Mouse (Mus musculus): ENCODE measurements at regions not wholly inside any gene's neighbourhood (a gene's known extent, or its start where the extent isn't known, plus 50 kb on each side); places are given as distances from the start of the nearest gene placed in this dataset.

DNA sequence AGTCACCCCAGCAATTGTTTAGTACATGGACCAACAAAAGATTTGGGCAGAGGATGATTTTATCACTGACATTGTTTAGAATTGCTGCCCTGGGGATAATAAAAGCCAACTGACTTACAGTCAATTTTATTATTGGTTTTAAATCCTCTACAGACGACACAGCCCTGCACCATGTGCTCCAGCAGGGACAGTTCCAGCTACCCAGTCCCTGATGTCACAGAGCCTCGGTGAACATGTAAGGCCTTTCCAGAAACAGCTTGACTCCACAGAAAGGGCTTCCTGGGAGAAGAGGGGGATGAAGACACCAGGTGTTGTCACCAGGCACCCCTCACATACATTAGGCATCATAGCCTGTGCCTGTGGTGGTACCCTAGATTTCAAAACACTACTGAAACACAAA lies 447.0 kb upstream of the Smim15 start:
- no peak for TF ChIP-seq CTCF (IDR thresholded peaks at IDR 0.05; ENCODE audit: borderline replicate concordance, extremely low read depth, insufficient read depth, insufficient read length)
- no peak for TF ChIP-seq POLR2A (IDR thresholded peaks at IDR 0.05; ENCODE audit: borderline replicate concordance, extremely low read depth, insufficient read depth, insufficient read length, poor library complexity, severe bottlenecking)
- no peak for DNase-seq (ENCODE audit: low read depth)

DNA sequence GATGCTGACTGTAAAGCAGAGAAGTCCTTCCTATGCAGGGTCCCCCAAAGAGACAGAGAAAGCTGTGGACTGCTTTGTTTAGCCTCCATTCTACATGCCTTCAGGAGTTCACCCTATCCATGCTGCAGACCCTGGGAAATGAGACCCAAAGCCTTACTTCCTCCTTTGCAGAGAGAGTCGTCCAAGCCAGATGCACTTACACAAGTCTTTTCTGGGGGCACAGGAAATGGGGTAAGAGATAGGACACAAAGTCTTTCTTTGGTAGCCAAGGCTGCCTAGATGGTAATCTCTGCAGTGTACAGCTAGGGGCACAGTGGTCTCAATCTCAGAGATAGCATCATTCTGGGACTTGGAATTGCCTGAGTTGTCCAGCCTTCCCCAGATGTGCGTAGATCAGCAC lies 448.1 kb upstream of the Smim15 start:
- no peak for TF ChIP-seq CTCF (IDR thresholded peaks at IDR 0.05; ENCODE audit: borderline replicate concordance, extremely low read depth, insufficient read depth, insufficient read length)
- no peak for TF ChIP-seq POLR2A (IDR thresholded peaks at IDR 0.05; ENCODE audit: borderline replicate concordance, extremely low read depth, insufficient read depth, insufficient read length, poor library complexity, severe bottlenecking)
- DNase-seq (ENCODE audit: low read depth) = no peak

DNA sequence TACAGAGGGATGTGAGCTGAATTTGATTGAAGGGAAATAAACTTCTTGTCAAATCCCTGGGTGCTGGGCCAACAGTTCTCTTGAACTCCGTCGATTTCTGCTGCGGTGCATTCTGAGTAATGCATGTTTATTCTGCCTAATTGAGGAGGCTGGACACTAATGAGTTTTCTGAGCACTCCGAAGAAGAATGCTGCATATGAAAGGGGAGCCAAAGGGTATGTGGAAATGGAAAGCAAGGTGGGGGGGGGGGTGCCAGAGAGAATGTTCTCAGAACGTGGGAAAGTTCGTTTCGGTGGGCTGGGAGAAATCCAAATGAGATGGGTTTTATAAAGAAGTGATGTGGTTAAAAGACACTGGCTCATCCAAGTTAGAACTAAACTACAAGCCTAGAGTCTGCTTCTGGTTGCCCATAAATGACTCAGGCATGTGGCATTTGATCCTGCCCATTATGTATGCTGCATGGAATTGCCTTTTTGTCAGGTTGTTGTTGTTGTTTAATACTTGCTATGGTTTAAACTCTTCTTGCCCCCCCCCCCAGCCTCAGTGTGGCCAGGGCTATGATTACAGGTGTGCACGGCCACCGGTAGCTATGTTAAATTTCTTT lies 455.7 kb upstream of the Smim15 start:
- peak; percentile 90 for DNase-seq (ENCODE audit: low read depth)
- TF ChIP-seq POLR2A (IDR thresholded peaks at IDR 0.05; ENCODE audit: borderline replicate concordance, extremely low read depth, insufficient read depth, insufficient read length, poor library complexity, severe bottlenecking) (no peak), CTCF (IDR thresholded peaks at IDR 0.05; ENCODE audit: borderline replicate concordance, extremely low read depth, insufficient read depth, insufficient read length) (no peak)

DNA sequence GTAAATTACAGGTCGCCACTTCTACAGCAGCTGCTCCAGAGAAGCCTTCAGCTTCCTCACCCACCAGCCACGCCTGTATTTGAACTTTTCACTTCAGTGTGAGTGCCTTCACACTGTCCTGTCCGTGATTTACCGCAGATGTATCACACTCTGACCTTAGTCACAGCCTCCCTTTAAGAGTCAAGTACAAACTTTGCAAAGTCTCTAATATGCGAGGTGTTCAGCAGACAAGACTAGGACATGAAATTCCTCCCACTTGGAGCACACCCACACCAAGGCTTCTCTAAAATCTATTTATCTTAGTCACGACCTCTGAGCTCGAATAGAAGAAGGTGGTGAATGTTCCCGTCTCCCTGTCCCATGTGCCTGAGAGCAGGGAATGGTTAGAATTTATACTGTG lies 456.6 kb upstream of the Smim15 start:
- no peak for TF ChIP-seq POLR2A (IDR thresholded peaks at IDR 0.05; ENCODE audit: borderline replicate concordance, extremely low read depth, insufficient read depth, insufficient read length, poor library complexity, severe bottlenecking)
- no peak for TF ChIP-seq CTCF (IDR thresholded peaks at IDR 0.05; ENCODE audit: borderline replicate concordance, extremely low read depth, insufficient read depth, insufficient read length)
- no peak for DNase-seq (ENCODE audit: low read depth)

DNA sequence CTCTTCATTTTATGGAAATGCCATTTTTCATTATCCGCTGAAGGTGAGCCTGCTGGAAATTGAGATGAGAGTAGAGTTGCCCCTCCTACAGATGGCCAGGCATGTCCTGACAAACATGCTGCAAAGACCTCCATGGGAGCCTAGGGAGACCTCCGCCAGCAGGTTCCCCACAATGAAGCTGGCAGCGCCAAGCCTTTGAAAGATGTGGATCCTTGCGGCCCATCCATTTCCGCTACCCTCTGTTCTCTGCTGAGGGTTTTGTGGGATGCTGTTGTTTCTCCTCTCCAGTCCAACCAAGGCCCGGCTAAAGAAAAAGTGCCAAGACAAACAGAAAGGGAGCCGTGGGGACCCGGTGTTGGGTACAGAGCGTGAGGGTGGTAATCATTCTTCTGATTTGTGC lies 458.3 kb upstream of the Smim15 start:
- peak; percentile 66 for DNase-seq (ENCODE audit: low read depth)
- TF ChIP-seq CTCF (IDR thresholded peaks at IDR 0.05; ENCODE audit: borderline replicate concordance, extremely low read depth, insufficient read depth, insufficient read length) (no peak), POLR2A (IDR thresholded peaks at IDR 0.05; ENCODE audit: borderline replicate concordance, extremely low read depth, insufficient read depth, insufficient read length, poor library complexity, severe bottlenecking) (no peak)

GRCm38 (mm10) chr13:107585353-107585752 lies 458.9 kb upstream of the Smim15 start:
- TF ChIP-seq POLR2A (IDR thresholded peaks at IDR 0.05; ENCODE audit: borderline replicate concordance, extremely low read depth, insufficient read depth, insufficient read length, poor library complexity, severe bottlenecking) = no peak
- no peak for TF ChIP-seq CTCF (IDR thresholded peaks at IDR 0.05; ENCODE audit: borderline replicate concordance, extremely low read depth, insufficient read depth, insufficient read length)
- DNase-seq (ENCODE audit: low read depth) = no peak

DNA sequence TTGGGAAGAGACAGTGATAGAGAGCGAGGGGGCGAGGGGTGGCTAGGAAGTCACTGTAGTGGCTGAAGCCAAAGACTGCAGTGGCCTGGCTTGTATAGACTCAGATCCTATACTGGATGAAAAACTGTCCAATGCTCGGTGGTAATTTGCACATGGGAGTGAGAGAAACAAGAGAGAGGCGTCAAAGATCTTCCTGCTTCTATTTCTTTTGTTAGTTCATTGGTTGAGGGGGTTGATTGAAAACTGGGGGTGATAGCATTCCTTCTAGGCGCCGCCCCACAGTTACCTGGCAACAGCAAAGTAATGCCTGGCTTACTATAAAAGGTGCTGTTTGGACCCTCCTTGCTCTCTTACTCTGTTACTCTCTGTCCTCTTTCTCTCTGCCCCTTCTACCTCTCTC lies 465.3 kb upstream of the Smim15 start:
- no peak for DNase-seq (ENCODE audit: low read depth)
- TF ChIP-seq CTCF (IDR thresholded peaks at IDR 0.05; ENCODE audit: borderline replicate concordance, extremely low read depth, insufficient read depth, insufficient read length) = no peak
- no peak for TF ChIP-seq POLR2A (IDR thresholded peaks at IDR 0.05; ENCODE audit: borderline replicate concordance, extremely low read depth, insufficient read depth, insufficient read length, poor library complexity, severe bottlenecking)

- no peak for TF ChIP-seq POLR2A (IDR thresholded peaks at IDR 0.05; ENCODE audit: borderline replicate concordance, extremely low read depth, insufficient read depth, insufficient read length, poor library complexity, severe bottlenecking)
- no peak for TF ChIP-seq CTCF (IDR thresholded peaks at IDR 0.05; ENCODE audit: borderline replicate concordance, extremely low read depth, insufficient read depth, insufficient read length)
- no peak for DNase-seq (ENCODE audit: low read depth)
Observed at GRCm38 (mm10) chr13:107577809-107578208, 466.4 kb upstream of the Smim15 start.

DNA sequence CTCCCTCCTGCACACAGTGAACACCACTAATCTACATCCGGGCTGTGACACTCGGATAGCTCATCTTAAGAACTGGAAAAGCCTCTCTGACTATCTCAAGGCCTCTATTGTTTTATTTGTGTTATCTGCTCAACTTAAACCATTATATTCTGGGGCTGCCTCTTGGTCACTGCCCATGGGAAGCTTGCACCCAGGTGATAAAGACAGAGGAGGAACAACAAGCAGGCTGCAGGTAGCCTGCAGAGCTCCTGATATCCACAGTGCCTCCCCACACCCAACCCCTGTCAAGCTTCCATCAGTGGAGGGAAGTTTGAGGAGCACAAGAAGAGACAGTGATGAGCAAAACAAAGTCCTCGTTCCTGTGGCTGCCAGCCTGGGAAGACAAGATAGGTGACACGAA lies 467.0 kb upstream of the Smim15 start:
- no peak for TF ChIP-seq CTCF (IDR thresholded peaks at IDR 0.05; ENCODE audit: borderline replicate concordance, extremely low read depth, insufficient read depth, insufficient read length)
- no peak for TF ChIP-seq POLR2A (IDR thresholded peaks at IDR 0.05; ENCODE audit: borderline replicate concordance, extremely low read depth, insufficient read depth, insufficient read length, poor library complexity, severe bottlenecking)
- no peak for DNase-seq (ENCODE audit: low read depth)

DNA sequence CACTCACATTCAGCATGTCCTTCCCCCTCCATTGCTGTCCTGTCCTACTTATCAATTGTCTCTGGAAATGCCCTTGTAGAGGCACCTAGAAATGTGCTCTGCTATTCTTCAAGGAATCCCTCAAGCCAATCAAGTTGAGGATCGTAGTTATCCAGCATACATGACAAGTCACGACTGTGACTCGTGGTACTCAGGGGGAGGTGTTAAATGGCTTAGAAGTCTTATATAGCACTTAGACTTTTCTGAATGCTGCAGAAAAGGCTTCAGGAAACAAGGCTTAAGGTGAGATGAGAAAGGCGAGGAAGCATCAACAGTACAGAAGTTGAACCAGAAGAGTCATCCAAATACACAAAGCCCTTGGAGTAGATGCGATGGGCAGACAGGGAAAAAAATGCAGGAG lies 467.5 kb upstream of the Smim15 start:
- DNase-seq (ENCODE audit: low read depth) = no peak
- TF ChIP-seq CTCF (IDR thresholded peaks at IDR 0.05; ENCODE audit: borderline replicate concordance, extremely low read depth, insufficient read depth, insufficient read length) = no peak
- TF ChIP-seq POLR2A (IDR thresholded peaks at IDR 0.05; ENCODE audit: borderline replicate concordance, extremely low read depth, insufficient read depth, insufficient read length, poor library complexity, severe bottlenecking) = no peak

GRCm38 (mm10) chr13:107575025-107575424 lies 469.2 kb upstream of the Smim15 start:
- no peak for TF ChIP-seq CTCF (IDR thresholded peaks at IDR 0.05; ENCODE audit: borderline replicate concordance, extremely low read depth, insufficient read depth, insufficient read length)
- no peak for TF ChIP-seq POLR2A (IDR thresholded peaks at IDR 0.05; ENCODE audit: borderline replicate concordance, extremely low read depth, insufficient read depth, insufficient read length, poor library complexity, severe bottlenecking)
- DNase-seq (ENCODE audit: low read depth) = no peak

DNA sequence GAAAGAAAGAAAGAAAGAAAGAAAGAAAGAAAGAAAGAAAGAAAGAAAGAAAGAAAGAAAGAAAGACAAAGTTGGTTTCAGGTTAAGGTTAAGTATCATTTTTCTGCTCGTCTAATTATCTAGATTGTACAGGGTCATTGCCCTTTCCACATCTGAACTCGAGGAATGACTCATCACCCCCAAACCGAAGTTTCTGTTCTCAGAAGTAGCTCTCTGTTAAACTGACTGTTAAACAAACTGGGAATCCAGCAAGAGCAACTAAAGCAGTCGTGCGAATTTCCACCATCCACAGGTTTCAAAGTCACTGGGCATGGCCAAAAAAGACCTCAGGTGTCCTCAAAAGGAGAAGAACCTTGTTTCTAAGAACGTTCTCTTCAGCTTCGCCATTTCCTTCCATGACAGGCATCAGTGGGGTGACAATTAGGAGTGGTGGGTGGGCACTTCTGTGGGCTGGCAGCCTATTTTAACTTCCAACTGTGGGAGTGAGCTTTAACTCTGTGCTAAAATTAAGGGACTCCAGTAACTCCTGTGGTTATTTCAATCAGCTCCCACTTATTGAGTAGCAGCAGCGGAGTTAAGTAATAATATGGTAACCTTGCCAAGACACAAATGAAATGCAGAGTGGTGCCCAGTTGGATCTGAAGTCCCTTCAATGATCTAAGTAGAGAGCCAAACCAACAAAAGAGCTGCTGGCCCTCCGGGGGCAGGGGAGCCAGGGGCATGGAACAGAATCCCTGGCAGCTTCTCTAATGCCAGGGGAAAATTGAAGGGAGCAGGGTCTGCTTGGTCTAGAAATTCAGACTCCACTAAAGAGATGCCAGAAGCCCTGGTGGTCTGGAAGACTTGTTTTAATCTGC lies 470.5 kb upstream of the Smim15 start:
- no peak for TF ChIP-seq POLR2A (IDR thresholded peaks at IDR 0.05; ENCODE audit: borderline replicate concordance, extremely low read depth, insufficient read depth, insufficient read length, poor library complexity, severe bottlenecking)
- no peak for TF ChIP-seq CTCF (IDR thresholded peaks at IDR 0.05; ENCODE audit: borderline replicate concordance, extremely low read depth, insufficient read depth, insufficient read length)
- DNase-seq (ENCODE audit: low read depth) = peak; percentile 62

All from brain, embryonic 14.5 days (tissue).